Mouse (Mus musculus) lung, postnatal 0 days (tissue): ENCODE data around the gene Syngap1.

Experiments
- CTCF ChIP-seq: IDR thresholded peaks from 2 replicates; pipeline ENCODE4 v1.5.1; 2016; ENCODE audit warnings: antibody characterized with exemption, mild to moderate bottlenecking
- EP300 ChIP-seq: IDR thresholded peaks from 2 replicates; pipeline ENCODE4 v1.6.1; 2016; ENCODE audit warnings: antibody characterized with exemption, mild to moderate bottlenecking, control low read depth

DNA sequence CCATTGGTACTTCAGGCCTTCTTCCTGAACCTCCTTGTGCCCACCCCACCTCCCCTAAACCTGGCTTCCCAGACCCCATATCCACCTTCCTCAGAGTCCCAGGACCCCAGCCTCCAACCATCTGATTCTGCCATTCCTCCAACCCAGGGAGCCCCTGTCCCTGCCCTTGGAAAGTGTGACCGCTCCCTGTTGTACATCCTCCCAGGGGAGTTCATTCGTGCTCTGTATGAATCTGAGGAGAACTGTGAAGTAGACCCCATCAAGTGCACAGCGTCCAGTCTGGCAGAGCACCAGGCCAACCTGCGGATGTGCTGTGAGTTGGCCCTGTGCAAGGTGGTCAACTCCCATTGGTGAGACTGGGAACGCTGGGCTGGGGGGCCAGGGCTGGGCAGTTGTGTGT is 16.8 kb downstream of the Syngap1 start:
- TF ChIP-seq CTCF (no peak), EP300 (no peak)
